Mouse (Mus musculus): ENCODE measurements at regions not wholly inside any gene's neighbourhood (a gene's known extent, or its start where the extent isn't known, plus 50 kb on each side); places are given as distances from the start of the nearest gene placed in this dataset.

DNA sequence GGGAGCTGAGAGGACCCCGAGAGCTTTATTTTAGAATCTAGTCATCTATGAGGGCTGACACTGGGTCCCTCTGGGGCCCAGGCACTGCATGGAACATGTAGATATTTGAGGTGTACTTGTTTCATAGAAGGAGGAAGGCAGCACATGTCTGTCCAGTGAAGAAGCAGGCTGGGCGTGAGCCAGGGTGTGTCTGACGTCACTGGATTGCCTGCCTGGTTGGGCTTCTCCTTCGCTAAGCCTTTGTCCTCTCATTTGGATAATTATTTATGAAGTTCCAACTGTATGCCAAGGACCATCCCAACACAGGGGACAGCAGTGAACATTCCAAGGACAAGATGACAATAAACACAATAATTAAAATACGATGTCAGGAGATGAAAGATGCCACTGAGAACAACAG is 72.7 kb upstream of the Runx3 start:
- TF ChIP-seq CTCF (IDR thresholded peaks at IDR 0.05; ENCODE audit: low read depth) (no peak), EP300 (IDR thresholded peaks at IDR 0.05; ENCODE audit: low read depth) (no peak)

All from liver, embryonic 14.5 days (tissue).